Mouse (Mus musculus) left cerebral cortex, postnatal 14 days (tissue): ENCODE data around the gene Milr1. TPM values are rescaled to one million over a fixed set of nuclear protein-coding genes. Genes with fewer than 3 reads are reported as not detected.
A peak's percentile ranks its signal among the peaks of the same experiment; 100 is the strongest.
"Not testable (repeated sequence)": the region's sequence is repeated elsewhere in the genome, so short reads cannot be mapped to it uniquely, and the experiment has no call there.

Experiments used
- DNase-seq, 2 experiments: peaks; one replicate each; pipeline ENCODE4 v3.0.0; 2021 to 2022; ENCODE audit warnings: low spot score in 2 of 2, mixed read lengths in 1 of 2
- intact Hi-C: fragments of 180-260 bp; cut with DNase I; formaldehyde crosslinking; loops from one replicate; pipeline ENCODE4 v1.15.1; 2025
- total RNA-seq, 2 experiments: library from RNA; stranded (reverse); gene quantifications; 2 replicates each; pipeline ENCODE4 v1.2.3; 2021

The Milr1 gene
- total RNA-seq, 2 experiments from 2014 or later = 0.21 TPM; not detected in 1

- intact Hi-C loops = no loop called here
- no peak for DNase-seq
Measured at GRCm38 (mm10) chr11:106728402-106729366, 22.3 kb upstream of the Milr1 start.

- intact Hi-C loops = no loop called here
- DNase-seq = no peak
Measured at GRCm38 (mm10) chr11:106729656-106730055, 21.4 kb upstream of the Milr1 start.

GRCm38 (mm10) chr11:106730714-106731113 lies 20.3 kb upstream of the Milr1 start:
- DNase-seq = no peak
- intact Hi-C loops = no loop called here

- intact Hi-C loops = no loop called here
- no peak for DNase-seq
Measured at GRCm38 (mm10) chr11:106736614-106737013, 14.4 kb upstream of the Milr1 start.

GRCm38 (mm10) chr11:106737178-106737621 lies 13.8 kb upstream of the Milr1 start:
- intact Hi-C loops = no loop called here
- peak; percentile 48 to 54 for DNase-seq

GRCm38 (mm10) chr11:106739116-106739515 lies 11.9 kb upstream of the Milr1 start:
- intact Hi-C loops = no loop called here
- no peak for DNase-seq

- not testable (repeated sequence) for DNase-seq
- intact Hi-C loops = loop anchor here (5.0 to 10.0 kb wide), 2 partner anchors 256 to 323 kb away; partner anchors contain the start of gene Ern1
Measured at GRCm38 (mm10) chr11:106740724-106741123, 10.3 kb upstream of the Milr1 start.

GRCm38 (mm10) chr11:106741232-106741631 lies 9.8 kb upstream of the Milr1 start:
- intact Hi-C loops = loop anchor here (5.0 to 10.0 kb wide), 2 partner anchors 256 to 324 kb away; partner anchors contain the start of gene Ern1
- DNase-seq = peak; percentile 35 to 50

GRCm38 (mm10) chr11:106741826-106742225 lies 9.2 kb upstream of the Milr1 start:
- intact Hi-C loops = loop anchor here (1.0 to 10.0 kb wide), 3 partner anchors 94 to 325 kb away; partner anchors contain the start of gene Ern1
- DNase-seq = no peak

GRCm38 (mm10) chr11:106742388-106742841 lies 8.6 kb upstream of the Milr1 start:
- no peak for DNase-seq
- intact Hi-C loops = loop anchor here (1.0 to 10.0 kb wide), 3 partner anchors 94 to 325 kb away; partner anchors contain the start of gene Ern1

- intact Hi-C loops = loop anchor here (5.0 to 10.0 kb wide), 2 partner anchors 260 to 328 kb away; partner anchors contain the start of gene Ern1
- DNase-seq = no peak
Measured at GRCm38 (mm10) chr11:106744949-106745348, 6.1 kb upstream of the Milr1 start.

- intact Hi-C loops = loop anchor here (10.0 kb wide), 1 partner anchor 265 kb away; the partner anchor contains the start of gene Ern1
- not testable (repeated sequence) for DNase-seq
Measured at GRCm38 (mm10) chr11:106749557-106750120, 1.4 kb upstream of the Milr1 start.

- DNase-seq = no peak
- intact Hi-C loops = no loop called here
Measured at GRCm38 (mm10) chr11:106750121-106750751, 790 bp upstream of the Milr1 start, which contains the start of gene Pecam1. TSS of gene Pecam1 (minus strand) at chr11:106750628.

GRCm38 (mm10) chr11:106752103-106752502 lies 1.1 kb downstream of the Milr1 start:
- intact Hi-C loops = no loop called here
- DNase-seq = no peak

- no peak for DNase-seq
- intact Hi-C loops = no loop called here
Measured at GRCm38 (mm10) chr11:106753314-106753713, 2.3 kb downstream of the Milr1 start.

- intact Hi-C loops = no loop called here
Measured at GRCm38 (mm10) chr11:106755583-106755982, 4.6 kb downstream of the Milr1 start.

GRCm38 (mm10) chr11:106759028-106759427 lies 8.0 kb downstream of the Milr1 start:
- DNase-seq = no peak
- intact Hi-C loops = no loop called here

More at GRCm38 (mm10) chr11:106755583-106755982, 4.6 kb downstream of the Milr1 start:
- DNase-seq = no peak

GRCm38 (mm10) chr11:106760511-106760910 lies 9.5 kb downstream of the Milr1 start:
- DNase-seq = no peak

GRCm38 (mm10) chr11:106762139-106762799 lies 11.2 kb downstream of the Milr1 start:
- intact Hi-C loops = no loop called here
- DNase-seq = no peak

More at GRCm38 (mm10) chr11:106760511-106760910, 9.5 kb downstream of the Milr1 start:
- intact Hi-C loops = no loop called here
